Mouse (Mus musculus) left cerebral cortex, adult 2 months (tissue): ENCODE data around the gene Mvd. TPM values are rescaled to one million over a fixed set of nuclear protein-coding genes. Genes with fewer than 3 reads are reported as not detected.

Experiments used
- DNase-seq, 2 experiments: peaks; one replicate each; pipeline ENCODE4 v3.0.0; 2021 to 2022; ENCODE audit warnings: low spot score in 2 of 2, mixed read lengths in 1 of 2; ENCODE audit errors: extremely low spot score in 1 of 2
- H3K27ac ChIP-seq: fragments of 200-600 bp; 2 replicates; pipeline ENCODE4 v1.8.1; 2022
- H3K4me3 ChIP-seq: fragments of 200-600 bp; 2 replicates; pipeline ENCODE4 v1.8.1; 2022
- CTCF ChIP-seq: fragments of 200-600 bp; IDR thresholded peaks from 2 replicates; pipeline ENCODE4 v1.8.1; 2022; ENCODE audit warnings: antibody characterized with exemption, mild to moderate bottlenecking, moderate library complexity
- intact Hi-C: fragments of 180-260 bp; cut with DNase I; formaldehyde crosslinking; loops from one replicate; pipeline ENCODE4 v1.15.1; 2025
- microRNA-seq, 2 experiments: library from miRNA; unstranded; fragments of <30 nt; microRNA quantifications; one replicate each; pipeline ENCODE4 v1.2.0; 2021
- total RNA-seq, 2 experiments: library from RNA; stranded (reverse); gene quantifications; 2 replicates each; pipeline ENCODE4 v1.2.3; 2021

Gene Mvd
- total RNA-seq, 2 experiments from 2014 or later: 20.8 to 25.3 TPM

DNA sequence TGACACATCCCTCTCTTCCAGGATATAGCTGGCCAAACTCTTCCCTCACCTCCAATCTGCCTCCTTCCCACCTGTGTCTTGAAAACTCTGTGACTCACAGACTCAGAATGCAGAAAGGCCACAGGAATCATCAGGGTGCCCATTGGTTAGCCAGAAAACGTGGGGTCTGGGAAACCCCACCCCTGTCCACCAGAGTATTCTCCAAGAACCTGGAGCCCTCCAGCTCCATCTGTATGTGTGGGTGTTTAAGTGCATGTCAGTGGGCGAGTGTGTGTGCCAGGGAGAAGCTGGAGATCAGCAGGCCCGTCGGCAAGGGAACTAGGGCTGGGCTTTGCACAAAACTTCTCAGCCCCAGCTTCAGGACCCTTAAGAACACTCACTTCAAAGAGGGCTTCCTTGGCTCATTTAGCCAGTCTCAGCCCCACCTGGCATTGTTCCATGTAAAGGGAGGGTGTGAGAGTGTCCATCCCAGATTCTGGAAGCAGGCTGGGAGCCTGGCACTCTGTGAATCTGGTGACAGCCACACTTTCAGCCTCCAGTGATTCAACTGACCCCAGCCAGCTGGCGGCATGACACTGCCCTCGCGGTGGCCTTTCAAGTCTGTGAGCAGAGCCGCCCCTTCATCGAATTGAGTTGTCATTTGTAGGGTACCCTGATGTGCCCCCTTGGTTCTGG is 23.2 kb downstream of the Mvd start:
- TF ChIP-seq CTCF: no peak; the same call in 1 of the 2 replicates
- intact Hi-C loops: no loop called here
- peak; percentile 30 to 59 for DNase-seq
- no peak overlapping the region; the same call in 1 of the 2 replicates for H3K27ac ChIP-seq
- H3K4me3 ChIP-seq: no peak overlapping the region

DNA sequence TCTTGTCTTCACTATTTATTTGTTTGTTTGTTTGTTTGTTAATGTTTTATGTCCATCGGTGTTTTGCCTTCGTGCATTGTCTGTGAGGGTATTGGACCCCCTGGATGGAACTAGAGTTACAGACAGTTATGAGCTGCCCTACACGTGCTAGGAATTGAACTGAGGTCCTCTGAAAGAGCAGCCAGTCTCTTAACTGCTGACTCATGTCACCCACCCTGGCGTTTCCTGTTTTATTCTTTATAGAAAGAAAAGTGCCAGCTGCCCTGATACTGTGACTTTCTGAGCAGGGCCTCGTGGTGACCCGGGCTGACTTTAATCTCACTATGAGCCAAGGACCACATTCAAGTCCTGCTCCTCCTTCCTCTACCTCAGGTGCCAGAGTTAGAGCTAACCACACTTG is 27.7 kb downstream of the Mvd start:
- TF ChIP-seq CTCF: no peak
- intact Hi-C loops: no loop called here
- no peak for DNase-seq

DNA sequence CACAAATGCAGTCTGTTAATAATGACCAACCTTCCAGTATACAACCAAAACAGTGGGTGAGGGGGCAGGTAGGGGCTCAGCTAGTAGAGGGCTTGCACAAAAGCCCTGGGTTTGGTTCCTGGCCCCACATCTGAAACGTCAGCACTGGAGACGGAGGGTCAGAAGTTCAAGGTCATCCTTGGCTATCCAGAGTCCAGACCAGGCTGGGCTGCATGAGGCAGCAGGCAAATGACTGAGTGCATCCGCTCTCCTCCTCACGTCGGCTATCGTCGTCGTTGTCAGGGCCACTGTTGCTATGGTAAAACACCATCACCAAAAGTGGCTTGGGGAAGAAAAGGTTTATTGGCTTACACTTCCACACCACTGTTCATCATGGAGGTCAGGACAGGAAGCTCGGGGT is 28.9 kb downstream of the Mvd start:
- intact Hi-C loops: no loop called here
- no peak for DNase-seq
- H3K27ac ChIP-seq: no peak overlapping the region
- TF ChIP-seq CTCF: no peak
- no peak overlapping the region for H3K4me3 ChIP-seq

More for the DNA sequence above, 27.7 kb downstream of the Mvd start:
- Histone ChIP-seq H3K27ac (no peak overlapping the region), H3K4me3 (no peak overlapping the region)

DNA sequence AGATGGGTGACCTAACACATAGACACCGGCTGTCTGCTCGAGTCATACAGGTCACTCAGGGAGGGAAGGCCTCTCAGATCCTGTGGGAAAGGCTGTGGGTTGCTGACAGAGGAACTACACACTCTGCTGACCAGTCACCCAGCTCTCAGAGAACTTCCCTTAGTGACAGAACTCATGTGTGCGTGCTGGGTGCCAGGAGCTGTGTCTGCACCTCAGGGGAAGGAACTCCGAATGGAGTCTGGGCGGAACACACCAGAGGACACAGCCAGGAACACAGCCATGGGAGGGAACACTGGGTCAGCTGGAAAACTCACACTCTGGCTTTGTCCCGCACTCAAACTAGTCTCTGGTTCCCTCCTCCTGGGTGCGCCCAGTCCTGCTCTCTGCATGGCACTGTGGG is 35.5 kb downstream of the Mvd start:
- Histone ChIP-seq H3K4me3 (no peak overlapping the region), H3K27ac (no peak overlapping the region)
- intact Hi-C loops: no loop called here
- no peak for TF ChIP-seq CTCF
- no peak for DNase-seq

DNA sequence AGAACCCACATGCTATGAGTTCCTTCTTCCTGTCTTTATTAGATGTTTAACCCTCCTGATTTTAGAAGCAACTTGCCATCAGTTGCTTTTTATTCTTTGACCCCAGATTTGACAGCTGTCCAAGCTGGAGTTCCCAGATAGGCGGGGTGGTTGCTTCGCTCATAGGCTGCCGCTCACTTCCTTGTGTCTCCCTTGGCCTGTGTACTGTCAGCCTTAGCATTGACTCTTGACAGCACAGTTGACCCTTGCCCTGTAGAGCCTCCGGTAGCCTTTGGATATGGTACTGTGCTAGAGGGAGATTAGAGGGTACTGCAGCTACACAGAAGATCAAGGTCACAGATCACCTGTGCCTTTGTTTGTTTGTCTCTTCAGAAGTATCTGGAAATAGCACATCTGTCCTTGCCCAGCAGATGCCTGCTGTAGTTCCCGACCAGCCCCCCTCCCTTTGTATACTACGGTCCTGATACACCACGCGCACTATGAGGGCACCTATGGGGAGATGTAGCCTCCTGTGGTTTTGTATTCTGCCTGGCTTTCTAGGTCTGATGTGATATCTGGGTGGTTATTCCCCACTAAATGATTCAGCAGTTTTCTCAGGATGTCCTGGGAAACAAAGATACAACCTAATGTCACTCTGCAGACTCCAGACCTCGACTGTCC is 37.9 kb downstream of the Mvd start:
- H3K27ac ChIP-seq: no peak overlapping the region
- H3K4me3 ChIP-seq: no peak overlapping the region
- DNase-seq: no peak
- intact Hi-C loops: no loop called here
- TF ChIP-seq CTCF: no peak

GRCm38 (mm10) chr8:122398186-122398585 is 45.0 kb downstream of the Mvd start:
- TF ChIP-seq CTCF: no peak
- no peak overlapping the region for H3K4me3 ChIP-seq
- no peak overlapping the region for H3K27ac ChIP-seq
- intact Hi-C loops: loop anchor here (10.0 kb wide), 1 partner anchor 387 kb away; no protein-coding TSS in a partner anchor
- no peak for DNase-seq

GRCm38 (mm10) chr8:122395291-122395690 is 47.9 kb downstream of the Mvd start:
- no peak overlapping the region for H3K27ac ChIP-seq
- intact Hi-C loops: loop anchor here (10.0 kb wide), 1 partner anchor 390 kb away; no protein-coding TSS in a partner anchor
- no peak for TF ChIP-seq CTCF
- no peak overlapping the region for H3K4me3 ChIP-seq
- no peak for DNase-seq

DNA sequence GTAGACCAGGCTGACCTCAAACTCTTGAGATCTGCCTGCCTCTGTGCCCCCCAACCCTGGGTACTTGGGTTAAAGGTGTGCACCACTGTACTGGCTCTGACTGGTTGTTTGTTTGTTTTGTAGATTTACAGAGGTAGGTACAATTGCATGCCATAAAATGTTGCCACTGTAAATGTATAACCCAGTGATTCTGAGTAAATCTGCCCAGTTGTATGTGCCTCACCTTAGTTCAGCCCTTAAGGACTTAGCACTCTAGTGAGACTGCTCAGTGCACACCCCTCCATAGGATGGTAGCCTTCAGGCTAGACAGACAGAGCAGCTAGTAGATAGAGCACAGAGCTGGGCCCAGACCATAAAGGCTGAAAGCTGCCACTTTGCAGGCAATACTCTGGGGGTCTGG is 49.5 kb downstream of the Mvd start:
- Histone ChIP-seq H3K4me3 (no peak overlapping the region), H3K27ac (no peak overlapping the region)
- no peak for DNase-seq
- TF ChIP-seq CTCF: no peak
- intact Hi-C loops: loop anchor here (10.0 kb wide), 1 partner anchor 391 kb away; no protein-coding TSS in a partner anchor

DNA sequence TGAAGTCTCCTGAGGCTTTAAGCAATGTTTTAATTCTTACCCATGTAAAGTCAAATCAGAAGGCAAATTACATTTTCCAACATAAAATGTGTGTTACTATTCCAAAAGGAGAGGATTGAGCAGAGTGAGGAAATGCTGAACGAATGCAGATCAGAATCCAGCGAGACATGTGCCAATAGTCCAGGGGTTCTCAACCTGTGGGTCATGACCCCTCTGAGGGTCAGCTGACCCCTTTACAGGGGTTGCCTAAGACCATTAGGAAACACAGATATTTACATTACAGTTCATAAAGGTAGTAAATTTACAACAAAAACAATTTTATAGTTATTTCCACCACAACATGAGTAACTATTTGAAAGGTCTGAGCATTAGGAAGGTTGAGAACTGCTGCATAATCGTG is 52.5 kb downstream of the Mvd start:
- Histone ChIP-seq H3K4me3 (no peak overlapping the region), H3K27ac (no peak overlapping the region)
- intact Hi-C loops: loop anchor here (10.0 kb wide), 1 partner anchor 394 kb away; no protein-coding TSS in a partner anchor
- TF ChIP-seq CTCF: no peak
- DNase-seq: no peak

- TF ChIP-seq CTCF: peak; percentile 21
- no peak overlapping the region for H3K4me3 ChIP-seq
- intact Hi-C loops: no loop called here
- no peak for DNase-seq
- no peak overlapping the region for H3K27ac ChIP-seq
Measured at GRCm38 (mm10) chr8:122389357-122389756, 53.9 kb downstream of the Mvd start.

Small RNA genes lying within 50 kb of the gene (microRNA-seq; reads per million reads assigned to microRNA genes)
- 0 reads per million in 2 experiments for gene Gm24366

Other genes starting within 250 kb of the Mvd start
- gene Zfpm1, start 161.3 kb downstream of the Mvd start, total RNA-seq: 10 to 100 TPM; 39.5 to 42.1 TPM
- 10 to 100 TPM in 1 of 2 experiments, 1 to 10 TPM in 1; 7.1 to 11.4 TPM for gene Trhr2, start 82.7 kb downstream of the Mvd start, total RNA-seq
- gene Zc3h18, start 66.8 kb downstream of the Mvd start, total RNA-seq: 10 to 100 TPM; 42.3 to 45.0 TPM
- not detected for gene Il17c, start 21.4 kb downstream of the Mvd start, total RNA-seq
- gene Cyba, start 10.5 kb downstream of the Mvd start, total RNA-seq: 1 to 10 TPM; 6.6 to 7.1 TPM
- gene Snai3, start 17.3 kb upstream of the Mvd start, total RNA-seq: 1 to 10 TPM; 1.0 to 1.6 TPM
- 10 to 100 TPM; 37.6 to 37.9 TPM for gene Rnf166, start 32.6 kb upstream of the Mvd start, total RNA-seq
- 10 to 100 TPM; 27.0 TPM for gene Ctu2, start 32.7 kb upstream of the Mvd start, total RNA-seq
- 1 to 10 TPM; 6.8 to 7.7 TPM for gene Piezo1, start 107.9 kb upstream of the Mvd start, total RNA-seq
- 1 to 10 TPM; 2.5 to 5.0 TPM for gene Cdt1, start 124.6 kb upstream of the Mvd start, total RNA-seq
- gene Aprt, start 133.5 kb upstream of the Mvd start, total RNA-seq: 10 to 100 TPM; 52.8 to 56.0 TPM
- gene Galns, start 168.0 kb upstream of the Mvd start, total RNA-seq: 1 to 10 TPM; 8.1 to 8.3 TPM
- gene Trappc2l, start 168.2 kb upstream of the Mvd start, total RNA-seq: 10 to 100 TPM; 69.8 to 80.3 TPM
- gene Pabpn1l, start 179.3 kb upstream of the Mvd start, total RNA-seq: not detected